Mouse (Mus musculus): Measurements from ENCODE around the gene Gm10944.
A peak's percentile ranks its signal among the peaks of the same experiment; 100 is the strongest.

The Gm10944 gene

DNA sequence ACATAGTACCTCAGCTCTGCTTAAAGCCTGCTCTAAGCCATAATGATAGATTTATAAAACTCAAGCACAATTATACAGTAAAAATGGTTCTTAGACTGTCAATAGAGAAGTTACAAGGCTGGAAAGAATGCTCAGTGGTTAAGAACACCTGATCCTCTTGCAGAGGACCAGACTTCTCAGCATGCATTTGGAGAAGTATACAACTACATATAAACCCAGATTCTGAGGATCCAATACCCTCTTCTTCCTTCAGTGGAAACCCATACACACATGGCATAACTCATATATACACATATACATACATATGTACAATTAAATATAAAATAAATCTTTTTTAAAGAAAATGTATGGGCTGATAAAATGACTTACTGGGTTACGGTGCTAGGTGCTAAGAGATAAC is at the start of gene Gm10944:
Gm10944 (plus strand) TSS at position 301 of the 400 bp plus-strand sequence.
- DNase-seq = no peak

- DNase-seq = no peak
Measured at GRCm38 (mm10) chr10:10655991-10656390, 25.2 kb upstream of the Gm10944 start.

DNA sequence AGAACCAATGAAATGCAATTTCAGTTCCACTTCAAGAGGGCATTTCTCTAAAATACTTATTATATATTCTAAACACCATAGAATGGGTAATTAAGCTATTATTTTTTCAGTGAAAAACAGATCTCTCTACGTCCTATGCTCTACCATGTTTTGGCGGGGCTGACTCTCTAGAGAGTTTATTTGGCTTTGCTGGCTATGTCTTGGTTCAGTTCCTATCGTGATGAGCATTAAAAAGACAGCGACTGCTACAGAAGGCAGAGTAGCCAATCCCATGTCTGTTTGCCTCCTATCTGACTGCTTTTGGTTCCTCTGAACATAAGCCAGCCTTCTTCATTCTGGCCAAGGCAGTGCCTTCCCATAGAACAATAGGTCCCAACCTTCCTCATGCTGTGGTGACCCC is 24.5 kb upstream of the Gm10944 start:
- DNase-seq = no peak

- no peak for DNase-seq
Measured at GRCm38 (mm10) chr10:10659161-10659560, 22.0 kb upstream of the Gm10944 start.

- DNase-seq = no peak
Measured at GRCm38 (mm10) chr10:10659976-10660375, 21.2 kb upstream of the Gm10944 start.

- DNase-seq = peak; percentile 62
Measured at GRCm38 (mm10) chr10:10688907-10689667, 7.9 kb downstream of the Gm10944 start.

DNA sequence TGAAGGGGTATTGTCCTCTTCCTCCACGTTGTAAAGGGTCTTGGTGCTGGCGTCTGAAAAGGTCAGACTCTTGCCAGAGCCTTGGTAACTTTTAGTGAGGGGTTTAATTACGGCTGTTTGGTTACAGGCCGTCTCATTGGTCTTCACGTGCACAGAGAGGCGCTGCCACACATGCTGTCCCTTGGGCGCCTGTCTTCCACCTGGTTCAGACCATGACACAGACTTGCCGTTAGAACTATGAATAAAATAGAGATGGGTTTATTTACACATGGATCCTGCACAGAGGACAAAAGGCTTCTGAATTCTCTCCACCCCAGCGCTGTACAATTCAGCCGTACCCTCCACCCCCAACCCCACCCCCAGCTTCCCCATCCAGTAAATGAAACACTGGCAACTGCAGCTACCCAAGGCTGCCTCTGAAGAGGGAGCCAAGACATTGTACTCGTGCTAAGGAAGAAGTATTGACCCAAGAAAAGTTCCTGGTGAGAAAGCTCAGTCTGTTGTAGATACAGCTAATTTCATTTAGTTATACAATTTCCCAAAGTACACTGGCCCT is 8.6 kb downstream of the Gm10944 start:
- DNase-seq = no peak

- DNase-seq = no peak
Measured at GRCm38 (mm10) chr10:10697497-10697896, 16.3 kb downstream of the Gm10944 start.

DNA sequence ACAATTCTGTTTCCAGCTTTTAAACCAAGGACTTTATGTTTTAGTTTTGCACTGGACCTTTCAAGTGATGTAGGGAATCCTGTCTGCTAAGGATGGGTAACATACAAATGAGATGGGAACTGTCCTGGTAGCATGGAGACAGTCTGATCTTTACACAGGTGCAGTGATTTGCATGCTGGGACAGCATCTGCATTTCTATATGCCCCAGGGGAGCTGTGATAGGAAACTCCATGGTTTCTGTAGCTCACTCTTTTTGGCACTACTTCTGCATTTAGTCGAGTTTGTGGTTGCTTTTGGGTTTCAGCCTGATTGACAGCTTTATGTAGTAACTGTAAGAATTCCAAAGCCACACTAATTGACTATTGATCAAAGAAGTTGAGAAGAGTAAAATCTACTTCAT is 19.8 kb downstream of the Gm10944 start:
- DNase-seq = no peak

DNA sequence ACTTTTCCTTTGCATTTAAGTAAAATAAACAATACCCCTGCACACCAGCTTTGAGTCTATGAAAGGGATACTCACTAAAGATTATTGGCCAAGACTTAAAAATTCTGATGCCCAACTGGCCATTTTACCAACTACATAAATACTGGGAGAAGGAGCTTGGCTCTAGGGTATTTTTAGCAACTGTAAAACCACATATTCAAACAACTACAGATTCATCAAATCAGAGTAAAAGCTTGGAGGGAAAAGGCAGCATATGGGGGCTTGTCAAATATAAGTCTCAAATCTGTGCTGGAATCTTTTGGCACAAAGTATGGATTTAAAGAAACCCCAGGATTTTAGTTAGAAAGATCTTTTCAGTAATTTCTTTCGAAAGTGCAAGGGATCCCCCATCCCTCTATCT is 20.2 kb downstream of the Gm10944 start:
- no peak for DNase-seq

DNA sequence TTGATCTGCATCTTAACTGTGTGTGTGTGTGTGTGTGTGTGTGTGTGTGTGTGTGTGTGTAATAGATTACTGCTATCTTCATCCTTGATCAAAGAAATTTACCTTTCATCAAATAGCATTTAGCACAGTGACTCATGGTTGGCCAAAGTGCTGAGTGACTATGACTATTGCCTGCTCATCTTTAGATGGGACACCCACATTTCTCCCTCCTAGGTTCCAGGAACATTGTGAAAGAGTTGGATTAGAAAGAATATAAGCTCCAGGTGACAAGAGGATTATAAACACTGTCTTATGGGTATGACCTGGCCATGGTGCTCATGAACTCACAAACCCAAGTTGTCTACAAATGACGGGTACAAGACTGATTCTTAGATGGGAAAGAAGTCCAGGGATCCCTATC is 26.9 kb downstream of the Gm10944 start:
- DNase-seq = no peak

GRCm38 (mm10) chr10:10710359-10710758 is 29.2 kb downstream of the Gm10944 start:
- DNase-seq = no peak

DNA sequence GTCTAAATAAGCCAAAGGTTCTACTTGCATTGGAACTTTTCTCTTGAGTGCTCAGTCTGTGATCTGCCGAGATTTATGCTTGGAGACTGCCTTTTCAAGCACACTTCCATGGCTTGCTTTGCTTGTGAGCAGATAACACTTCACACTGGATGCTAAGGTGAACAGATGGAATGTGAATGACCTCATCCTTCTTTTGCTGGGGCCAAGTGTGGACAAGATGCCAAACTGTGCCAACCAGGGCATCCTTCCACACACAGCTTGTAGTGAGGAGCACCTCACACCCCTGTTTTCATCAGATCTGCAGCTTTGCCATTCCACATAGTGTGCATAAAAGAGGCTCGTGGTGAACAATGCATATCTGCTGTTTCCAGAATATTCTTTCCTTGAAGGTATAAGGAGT is 29.7 kb downstream of the Gm10944 start:
- no peak for DNase-seq

DNA sequence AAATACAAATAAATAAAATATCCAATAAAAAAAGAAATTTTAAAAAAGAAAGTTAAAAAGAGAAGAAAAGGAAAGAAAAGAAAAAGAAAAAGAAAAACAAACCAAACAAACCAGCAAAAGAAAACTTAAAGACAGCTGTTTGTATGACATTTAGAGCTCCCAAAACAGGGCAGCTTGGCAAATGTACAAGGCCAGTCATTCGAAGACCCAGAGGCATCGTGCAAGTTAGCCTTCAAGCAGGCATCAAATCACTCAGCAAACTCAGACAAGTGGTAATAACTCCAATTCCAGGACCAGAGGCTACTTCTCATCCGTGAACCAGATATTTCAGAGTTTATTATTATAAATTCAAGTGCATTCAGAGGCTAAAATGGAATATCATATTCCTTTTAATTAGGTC is 45.4 kb downstream of the Gm10944 start:
- DNase-seq = no peak

Measured in layer of hippocampus, adult 9-11 months (tissue).